Mouse (Mus musculus): ENCODE measurements around the gene Strn4. TPM values are rescaled to one million over a fixed set of nuclear protein-coding genes. Genes with fewer than 3 reads are reported as not detected.

Strn4 gene
- polyA plus RNA-seq, 1 experiment from 2014 or later, result 90.9 TPM

Other genes starting within 250 kb of the Strn4 start
- gene Arhgap35, start 200.9 kb upstream of the Strn4 start, polyA plus RNA-seq (2014; fragmentation: Nextera tagmentation; extraction: Ambion mirVana), result 16.7 and 18.0 TPM in 2 replicates
- 0.47 and 0.66 TPM in 2 replicates for gene Ceacam15, start 140.2 kb upstream of the Strn4 start, polyA plus RNA-seq (2014; fragmentation: Nextera tagmentation; extraction: Ambion mirVana)
- not detected in 2 replicates for gene Ceacam9, start 94.0 kb upstream of the Strn4 start, polyA plus RNA-seq (2014; fragmentation: Nextera tagmentation; extraction: Ambion mirVana)
- gene Ap2s1, start 77.5 kb upstream of the Strn4 start, polyA plus RNA-seq (2014; fragmentation: Nextera tagmentation; extraction: Ambion mirVana), result 237 and 256 TPM in 2 replicates
- gene Slc1a5, start 34.5 kb upstream of the Strn4 start, polyA plus RNA-seq (2014; fragmentation: Nextera tagmentation; extraction: Ambion mirVana), result 27.7 and 30.3 TPM in 2 replicates
- gene Fkrp, start 843 bp downstream of the Strn4 start, polyA plus RNA-seq (2014; fragmentation: Nextera tagmentation; extraction: Ambion mirVana), result 30.3 and 30.9 TPM in 2 replicates
- gene Prkd2, start 27.0 kb downstream of the Strn4 start, polyA plus RNA-seq (2014; fragmentation: Nextera tagmentation; extraction: Ambion mirVana), result 11.2 and 12.5 TPM in 2 replicates
- gene Dact3, start 59.4 kb downstream of the Strn4 start, polyA plus RNA-seq (2014; fragmentation: Nextera tagmentation; extraction: Ambion mirVana), result 13.2 and 13.8 TPM in 2 replicates
- gene Gng8, start 75.9 kb downstream of the Strn4 start, polyA plus RNA-seq (2014; fragmentation: Nextera tagmentation; extraction: Ambion mirVana), result 4.2 and 6.9 TPM in 2 replicates
- gene Ptgir, start 90.6 kb downstream of the Strn4 start, polyA plus RNA-seq (2014; fragmentation: Nextera tagmentation; extraction: Ambion mirVana), result 0.38 and 0.57 TPM in 2 replicates
- gene Calm3, start 108.2 kb downstream of the Strn4 start, polyA plus RNA-seq (2014; fragmentation: Nextera tagmentation; extraction: Ambion mirVana), result 119 and 152 TPM in 2 replicates
- gene Pnmal2, start 128.8 kb downstream of the Strn4 start, polyA plus RNA-seq (2014; fragmentation: Nextera tagmentation; extraction: Ambion mirVana), result 2.8 TPM in 2 replicates
- gene Pnmal1, start 143.8 kb downstream of the Strn4 start, polyA plus RNA-seq (2014; fragmentation: Nextera tagmentation; extraction: Ambion mirVana), result 0.04 and 0.45 TPM in 2 replicates
- gene Gm42372, start 167.2 kb downstream of the Strn4 start, polyA plus RNA-seq (2014; fragmentation: Nextera tagmentation; extraction: Ambion mirVana), result 0.08 and 0.12 TPM in 2 replicates
- 21.9 and 26.8 TPM in 2 replicates for gene Ccdc8, start 176.8 kb downstream of the Strn4 start, polyA plus RNA-seq (2014; fragmentation: Nextera tagmentation; extraction: Ambion mirVana)
- 88.4 and 89.1 TPM in 2 replicates for gene Ppp5c, start 212.0 kb downstream of the Strn4 start, polyA plus RNA-seq (2014; fragmentation: Nextera tagmentation; extraction: Ambion mirVana)
- 43.7 and 51.6 TPM in 2 replicates for gene Hif3a, start 246.5 kb downstream of the Strn4 start, polyA plus RNA-seq (2014; fragmentation: Nextera tagmentation; extraction: Ambion mirVana)

Data from heart, embryonic 14.5 days (tissue).